19 mouse cellular contexts compared by ENCODE assay signal in the genomic region with DNA sequence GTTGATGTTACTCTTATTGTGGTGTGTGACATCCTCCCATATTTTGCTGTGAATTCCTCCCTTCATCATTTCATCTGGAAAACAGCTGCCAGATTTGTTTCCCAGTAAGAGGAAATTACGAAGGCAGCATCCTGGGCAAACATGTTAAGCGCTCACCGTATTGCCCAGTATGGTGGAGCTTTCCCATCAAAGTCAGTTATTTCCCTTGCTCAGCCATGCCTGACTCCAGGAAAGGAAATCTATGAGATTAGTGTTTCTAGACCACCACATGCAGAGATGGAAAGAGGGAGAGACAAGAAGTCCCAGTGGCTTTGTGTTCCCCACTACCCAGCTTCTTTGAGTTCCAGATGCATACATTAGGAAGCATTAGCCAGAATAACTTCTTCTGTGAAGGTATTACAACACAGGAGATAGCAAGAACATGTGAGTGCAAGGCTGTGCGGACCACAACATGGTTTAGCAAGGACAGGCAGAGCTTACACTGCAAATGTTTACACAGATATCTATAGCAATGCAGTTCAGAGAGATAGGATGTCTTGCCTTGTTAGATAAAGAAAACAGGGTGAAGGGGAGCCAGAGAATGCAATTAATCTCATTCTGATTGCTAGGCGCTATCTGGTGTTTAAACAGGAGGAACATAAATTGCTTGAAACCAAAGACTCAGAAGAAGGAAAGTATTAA.
DNase-seq lines count a peak whose midpoint lies in the region; ATAC-seq lines count a peak whose summit lies in the region.
"Had no signal": no experiment of that assay in that cellular context is flagged by ENCODE, and none has a peak within 500 bp of the region (broad histone marks: within the 10 kb centered on the region; RNA-seq: fewer than 3 reads in every experiment).

No protein-coding gene starts in this region.

- H3K9me3 ChIP-seq in embryonic facial prominence, embryonic 14.5 days (ENCODE audit: control insufficient read depth, low read length) = no peaks in the 10 kb centered on the region
- no peaks in the 10 kb centered on the region for H3K9me3 ChIP-seq in embryonic facial prominence, embryonic 10.5 days
- no peaks in the 10 kb centered on the region for H3K9me3 ChIP-seq in hindbrain, embryonic 14.5 days (ENCODE audit: control insufficient read depth, low read length)
- no peaks in the 10 kb centered on the region for H3K9me3 ChIP-seq in hindbrain, embryonic 11.5 days (ENCODE audit: control insufficient read depth, low read length)
- H3K9me3 ChIP-seq in midbrain, embryonic 12.5 days = no peaks in the 10 kb centered on the region
- H3K9me3 ChIP-seq in midbrain, embryonic 16.5 days (replicated peaks; ENCODE audit: control insufficient read depth, low read length, poor library complexity, severe bottlenecking) = no peaks in the 10 kb centered on the region
- H3K9me3 ChIP-seq: embryonic facial prominence, embryonic 12.5 days; limb, embryonic 15.5 days had no signal

- no peaks in the 10 kb centered on the region for H3K4me1 ChIP-seq in embryonic facial prominence, embryonic 14.5 days (ENCODE audit: control insufficient read depth, insufficient read depth, low read length)
- H3K4me1 ChIP-seq in embryonic facial prominence, embryonic 10.5 days = no peaks in the 10 kb centered on the region
- H3K4me1 ChIP-seq in hindbrain, embryonic 14.5 days (replicated peaks; ENCODE audit: control insufficient read depth, insufficient read depth, low read length) = peaks cover 20% of the 10 kb centered on the region; the same call in 1 of the 2 replicates
- no peaks in the 10 kb centered on the region for H3K4me1 ChIP-seq in hindbrain, embryonic 11.5 days (replicated peaks; ENCODE audit: control insufficient read depth, insufficient read depth, low read length)
- peaks cover 10% of the 10 kb centered on the region; the same call in 1 of the 2 replicates for H3K4me1 ChIP-seq in midbrain, embryonic 12.5 days
- H3K4me1 ChIP-seq in midbrain, embryonic 16.5 days (ENCODE audit: control insufficient read depth, insufficient read depth, low read length) = peaks cover 14% of the 10 kb centered on the region
- H3K4me1 ChIP-seq: embryonic facial prominence, embryonic 12.5 days; limb, embryonic 15.5 days had no signal

- ATAC-seq in embryonic facial prominence, embryonic 14.5 days (ENCODE audit: low read depth) = 0 out of 2 replicates have a peak, but pooled peaks have one; percentile 37
- ATAC-seq in hindbrain, embryonic 14.5 days (ENCODE audit: low FRiP score) = no peak
- ATAC-seq in hindbrain, embryonic 11.5 days (ENCODE audit: low FRiP score) = no peak
- ATAC-seq in midbrain, embryonic 12.5 days (ENCODE audit: low FRiP score, low read depth) = no peak
- no peak for ATAC-seq in midbrain, embryonic 16.5 days

- H3K36me3 ChIP-seq in embryonic facial prominence, embryonic 14.5 days (ENCODE audit: control insufficient read depth, insufficient read depth, low read length) = no peaks in the 10 kb centered on the region
- H3K36me3 ChIP-seq in embryonic facial prominence, embryonic 10.5 days (replicated peaks) = no peaks in the 10 kb centered on the region
- H3K36me3 ChIP-seq in hindbrain, embryonic 14.5 days (replicated peaks; ENCODE audit: control insufficient read depth, insufficient read depth) = no peaks in the 10 kb centered on the region
- H3K36me3 ChIP-seq in hindbrain, embryonic 11.5 days (ENCODE audit: control insufficient read depth, insufficient read depth, low read length) = no peaks in the 10 kb centered on the region
- H3K36me3 ChIP-seq in midbrain, embryonic 12.5 days = no peaks in the 10 kb centered on the region
- no peaks in the 10 kb centered on the region for H3K36me3 ChIP-seq in midbrain, embryonic 16.5 days (ENCODE audit: control insufficient read depth, insufficient read depth, low read length)
- H3K36me3 ChIP-seq: embryonic facial prominence, embryonic 12.5 days; limb, embryonic 15.5 days had no signal

- no peak overlapping the region for H3K27ac ChIP-seq in embryonic facial prominence, embryonic 14.5 days (replicated peaks; ENCODE audit: low read depth, low read length)
- H3K27ac ChIP-seq in embryonic facial prominence, embryonic 10.5 days (replicated peaks) = no peak overlapping the region
- H3K27ac ChIP-seq in hindbrain, embryonic 14.5 days = 0 out of 2 replicates have a peak overlapping the region, but pooled peaks have one; percentile 15
- H3K27ac ChIP-seq in hindbrain, embryonic 11.5 days (ENCODE audit: low read depth, low read length) = no peak overlapping the region
- H3K27ac ChIP-seq in midbrain, embryonic 12.5 days (replicated peaks) = peak overlapping the region; percentile 54
- H3K27ac ChIP-seq in midbrain, embryonic 16.5 days (ENCODE audit: low read length) = no peak overlapping the region
- H3K27ac ChIP-seq: embryonic facial prominence, embryonic 12.5 days; limb, embryonic 15.5 days; stomach, postnatal 0 days had no signal

- WGBS in embryonic facial prominence, embryonic 14.5 days = 60% methylated on average over 5 of the region's 5 CpGs
- WGBS in embryonic facial prominence, embryonic 10.5 days = 59% methylated on average over 5 of the region's 5 CpGs
- WGBS in hindbrain, embryonic 14.5 days = 52% methylated on average over 5 of the region's 5 CpGs
- 65% methylated on average over 5 of the region's 5 CpGs for WGBS in hindbrain, embryonic 11.5 days
- WGBS in midbrain, embryonic 12.5 days = 39% methylated on average over 5 of the region's 5 CpGs
- 35% methylated on average over 5 of the region's 5 CpGs for WGBS in midbrain, embryonic 16.5 days

- no peak overlapping the region for H3K4me2 ChIP-seq in embryonic facial prominence, embryonic 14.5 days (ENCODE audit: low read depth, low read length)
- H3K4me2 ChIP-seq in hindbrain, embryonic 14.5 days (replicated peaks) = no peak overlapping the region
- no peak overlapping the region for H3K4me2 ChIP-seq in hindbrain, embryonic 11.5 days (replicated peaks; ENCODE audit: low read depth, low read length)
- H3K4me2 ChIP-seq in midbrain, embryonic 12.5 days (replicated peaks) = no peak overlapping the region
- H3K4me2 ChIP-seq in midbrain, embryonic 16.5 days (ENCODE audit: low read length) = no peak overlapping the region
- H3K4me2 ChIP-seq: embryonic facial prominence, embryonic 12.5 days; limb, embryonic 15.5 days had no signal

- no peaks in the 10 kb centered on the region for H3K27me3 ChIP-seq in embryonic facial prominence, embryonic 14.5 days (replicated peaks; ENCODE audit: control insufficient read depth, insufficient read depth, low read length)
- no peaks in the 10 kb centered on the region for H3K27me3 ChIP-seq in embryonic facial prominence, embryonic 10.5 days (replicated peaks; ENCODE audit: low read depth, poor library complexity, severe bottlenecking)
- no peaks in the 10 kb centered on the region for H3K27me3 ChIP-seq in hindbrain, embryonic 14.5 days (ENCODE audit: control insufficient read depth, insufficient read depth, low read length)
- no peaks in the 10 kb centered on the region for H3K27me3 ChIP-seq in hindbrain, embryonic 11.5 days (ENCODE audit: control insufficient read depth, insufficient read depth, low read length)
- no peaks in the 10 kb centered on the region for H3K27me3 ChIP-seq in midbrain, embryonic 12.5 days
- H3K27me3 ChIP-seq in midbrain, embryonic 16.5 days (ENCODE audit: control insufficient read depth, insufficient read depth, low read depth, low read length) = no peaks in the 10 kb centered on the region
- H3K27me3 ChIP-seq: embryonic facial prominence, embryonic 12.5 days; limb, embryonic 15.5 days had no signal

- no peak for DNase-seq in embryonic facial prominence, embryonic 14.5 days (ENCODE audit: low spot score)
- no peak for DNase-seq in embryonic facial prominence, embryonic 10.5 days (ENCODE audit: low spot score)
- no peak for DNase-seq in hindbrain, embryonic 14.5 days (ENCODE audit: low spot score)
- DNase-seq in hindbrain, embryonic 11.5 days (ENCODE audit: low spot score) = no peak
- no peak for DNase-seq in cerebellum, postnatal 4 days (ENCODE audit: low spot score in 2 of 2)
- no peak for DNase-seq in right cerebral cortex, adult 2 months (ENCODE audit: low spot score in 2 of 2)
- DNase-seq: adrenal gland, postnatal 25 days; cerebellum, adult 9-11 months; gastrocnemius, postnatal 36 days; heart, postnatal 14 days; kidney, postnatal 10 days; lung, adult 2 months; lung, postnatal 4 days; thymus, postnatal 36 days had no signal

- H3K4me3 ChIP-seq in embryonic facial prominence, embryonic 14.5 days (ENCODE audit: low read depth, low read length) = no peak overlapping the region
- H3K4me3 ChIP-seq in embryonic facial prominence, embryonic 10.5 days = no peak overlapping the region
- no peak overlapping the region for H3K4me3 ChIP-seq in hindbrain, embryonic 14.5 days (replicated peaks; ENCODE audit: low read length)
- H3K4me3 ChIP-seq in hindbrain, embryonic 11.5 days (ENCODE audit: low read depth, low read length) = no peak overlapping the region
- no peak overlapping the region for H3K4me3 ChIP-seq in midbrain, embryonic 12.5 days
- H3K4me3 ChIP-seq in midbrain, embryonic 16.5 days (ENCODE audit: low read depth, low read length) = no peak overlapping the region
- H3K4me3 ChIP-seq: embryonic facial prominence, embryonic 12.5 days; limb, embryonic 15.5 days had no signal

- H3K9ac ChIP-seq in embryonic facial prominence, embryonic 14.5 days (ENCODE audit: low read depth, low read length) = no peak overlapping the region
- no peak overlapping the region for H3K9ac ChIP-seq in hindbrain, embryonic 14.5 days
- no peak overlapping the region for H3K9ac ChIP-seq in hindbrain, embryonic 11.5 days (ENCODE audit: low read depth, low read length)
- no peak overlapping the region for H3K9ac ChIP-seq in midbrain, embryonic 12.5 days (replicated peaks)
- no peak overlapping the region for H3K9ac ChIP-seq in midbrain, embryonic 16.5 days (ENCODE audit: low read depth, low read length)
- H3K9ac ChIP-seq: embryonic facial prominence, embryonic 12.5 days; limb, embryonic 15.5 days had no signal

Comparison
In these comparisons a context has a peak if more than half of its experiments do, and no peak if none do; other contexts are left out.
1. H3K27ac ChIP-seq: peak in hindbrain, embryonic 14.5 days (single experiment) and midbrain, embryonic 12.5 days (single experiment); none in embryonic facial prominence, embryonic 14.5 days (single experiment), embryonic facial prominence, embryonic 10.5 days (single experiment), hindbrain, embryonic 11.5 days (single experiment) and midbrain, embryonic 16.5 days (single experiment).